Mouse (Mus musculus) myocyte (in vitro differentiated cells): ENCODE data around the gene BC051142.

Source experiments
- E2F4 ChIP-seq: IDR thresholded peaks from one replicate; pipeline ENCODE4 v1.6.1; 2011; ENCODE audit warnings: mild to moderate bottlenecking, control low read depth, moderate library complexity; ENCODE audit not compliant: insufficient read depth
- POLR2A ChIP-seq: IDR thresholded peaks from one replicate; pipeline ENCODE4 v1.6.1; 2011; ENCODE audit warnings: low read depth, mild to moderate bottlenecking, control low read depth, moderate library complexity; ENCODE audit not compliant: insufficient read length
- TCF12 ChIP-seq: IDR thresholded peaks from one replicate; pipeline ENCODE4 v1.6.1; 2011; ENCODE audit warnings: mild to moderate bottlenecking, control low read depth; ENCODE audit not compliant: poor library complexity, insufficient read depth, severe bottlenecking
- TCF3 ChIP-seq: IDR thresholded peaks from one replicate; pipeline ENCODE4 v1.6.1; 2011; ENCODE audit warnings: low read depth, control low read depth; ENCODE audit not compliant: insufficient read length

DNA sequence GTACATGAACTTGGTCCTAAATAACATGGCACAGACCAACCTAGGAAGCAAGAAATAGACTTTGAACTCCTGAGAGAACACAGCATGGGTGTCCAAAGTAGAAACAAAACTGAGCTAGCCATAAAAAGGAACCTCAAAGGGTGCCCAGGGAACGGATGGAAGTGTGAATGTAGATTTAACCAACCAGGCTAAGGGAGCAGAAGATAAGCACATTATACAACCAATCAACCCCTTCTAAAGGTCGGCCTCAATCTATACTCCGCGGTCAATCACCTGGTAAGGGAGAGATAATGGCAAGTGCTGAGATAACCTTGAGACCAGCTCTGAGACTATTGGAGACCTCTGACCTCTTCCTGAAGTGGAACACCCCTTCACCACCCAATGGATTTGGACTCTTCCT, 28.1 kb upstream of the BC051142 start:
- TF ChIP-seq TCF3: no peak
- no peak for TF ChIP-seq E2F4
- TF ChIP-seq POLR2A: no peak
- no peak for TF ChIP-seq TCF12
